In genomic region chr15:25120441-25120840, GRCm38 (mm10) we compare ENCODE assay signal across 17 mouse cellular contexts.
A peak's percentile ranks its signal among the peaks of the same experiment; 100 is the strongest.
DNase-seq lines count a peak whose midpoint lies in the region; ATAC-seq lines count a peak whose summit lies in the region.
"Had no signal": no experiment of that assay in that cellular context is flagged by ENCODE, and none has a peak within 500 bp of the region (broad histone marks: within the 10 kb centered on the region; RNA-seq: fewer than 3 reads in every experiment).

No protein-coding gene starts in this region.

- no peak overlapping the region for H3K27ac ChIP-seq in embryonic facial prominence, embryonic 11.5 days (replicated peaks; ENCODE audit: low read depth, low read length)
- H3K27ac ChIP-seq in embryonic facial prominence, embryonic 10.5 days (replicated peaks) = no peak overlapping the region
- H3K27ac ChIP-seq: embryonic facial prominence, embryonic 13.5 days had no signal

- H3K4me1 ChIP-seq in embryonic facial prominence, embryonic 11.5 days (ENCODE audit: control insufficient read depth, insufficient read depth, low read length) = no peaks in the 10 kb centered on the region
- no peaks in the 10 kb centered on the region for H3K4me1 ChIP-seq in embryonic facial prominence, embryonic 10.5 days
- H3K4me1 ChIP-seq: embryonic facial prominence, embryonic 13.5 days had no signal

- H3K36me3 ChIP-seq in embryonic facial prominence, embryonic 11.5 days (replicated peaks; ENCODE audit: control insufficient read depth, insufficient read depth, low read depth, low read length) = no peaks in the 10 kb centered on the region
- H3K36me3 ChIP-seq in embryonic facial prominence, embryonic 10.5 days (replicated peaks) = no peaks in the 10 kb centered on the region
- H3K36me3 ChIP-seq: embryonic facial prominence, embryonic 13.5 days; G1E had no signal

- no peaks in the 10 kb centered on the region for H3K27me3 ChIP-seq in embryonic facial prominence, embryonic 11.5 days (ENCODE audit: control insufficient read depth, insufficient read depth, low read length)
- H3K27me3 ChIP-seq in embryonic facial prominence, embryonic 10.5 days (replicated peaks; ENCODE audit: low read depth, poor library complexity, severe bottlenecking) = no peaks in the 10 kb centered on the region
- H3K27me3 ChIP-seq: embryonic facial prominence, embryonic 13.5 days had no signal

- H3K9me3 ChIP-seq in embryonic facial prominence, embryonic 11.5 days (replicated peaks; ENCODE audit: control insufficient read depth, low read length) = no peaks in the 10 kb centered on the region
- H3K9me3 ChIP-seq in embryonic facial prominence, embryonic 10.5 days = no peaks in the 10 kb centered on the region
- H3K9me3 ChIP-seq: embryonic facial prominence, embryonic 13.5 days had no signal

- no peak overlapping the region for H3K9ac ChIP-seq in embryonic facial prominence, embryonic 11.5 days (replicated peaks; ENCODE audit: low read length)
- H3K9ac ChIP-seq: embryonic facial prominence, embryonic 13.5 days; lung, embryonic 14.5 days had no signal

- ATAC-seq in embryonic facial prominence, embryonic 11.5 days (replicated peaks; ENCODE audit: insufficient number of reproducible peaks, low FRiP score, low TSS enrichment, low read depth) = no peak

- WGBS in embryonic facial prominence, embryonic 11.5 days = 43% methylated on average over 4 of the region's 4 CpGs
- WGBS in embryonic facial prominence, embryonic 10.5 days = 51% methylated on average over 4 of the region's 4 CpGs

- peak; percentile 5 for DNase-seq in embryonic facial prominence, embryonic 11.5 days (ENCODE audit: low spot score)
- no peak for DNase-seq in embryonic facial prominence, embryonic 10.5 days (ENCODE audit: low spot score)
- DNase-seq in layer of hippocampus, adult 18-20 months (ENCODE audit: low spot score in 2 of 2) = peak; percentile 22 to 54
- no peak for DNase-seq in layer of hippocampus, postnatal 25 days (ENCODE audit: extremely low spot score in 1 of 2, low spot score in 1 of 2)
- DNase-seq in Muller cell, postnatal 12 days (ENCODE audit: inconsistent ontology term) = peak; percentile 34
- peak; percentile 16 for DNase-seq in layer of hippocampus, adult 9-10 months (ENCODE audit: low spot score)
- no peak for DNase-seq in kidney, postnatal 25 days
- no peak for DNase-seq in spleen, adult 12 weeks (ENCODE audit: low spot score)
- DNase-seq: adrenal gland, postnatal 36 days; cerebellum, adult 11-12 months; heart, postnatal 10 days; kidney, adult 11 months; kidney, postnatal 36 days; lung, embryonic 14.5 days; thymus, postnatal 25 days had no signal

- H3K4me3 ChIP-seq in embryonic facial prominence, embryonic 11.5 days (ENCODE audit: low read depth, low read length) = no peak overlapping the region
- H3K4me3 ChIP-seq in embryonic facial prominence, embryonic 10.5 days = no peak overlapping the region
- H3K4me3 ChIP-seq: embryonic facial prominence, embryonic 13.5 days had no signal

- H3K4me2 ChIP-seq in embryonic facial prominence, embryonic 11.5 days (ENCODE audit: low read depth, low read length) = no peak overlapping the region
- H3K4me2 ChIP-seq: embryonic facial prominence, embryonic 13.5 days; lung, embryonic 14.5 days had no signal

Comparison
In these comparisons a context has a peak if more than half of its experiments do, and no peak if none do; other contexts are left out.
1. DNase-seq: peak in embryonic facial prominence, embryonic 11.5 days (single experiment), layer of hippocampus, adult 18-20 months (2 of 2), Muller cell, postnatal 12 days (single experiment) and layer of hippocampus, adult 9-10 months (single experiment); none in embryonic facial prominence, embryonic 10.5 days (single experiment), layer of hippocampus, postnatal 25 days (0 of 2), kidney, postnatal 25 days (0 of 2) and spleen, adult 12 weeks (single experiment).